Mouse (Mus musculus): ENCODE measurements around the gene Arhgef18.

Arhgef18 gene

DNA sequence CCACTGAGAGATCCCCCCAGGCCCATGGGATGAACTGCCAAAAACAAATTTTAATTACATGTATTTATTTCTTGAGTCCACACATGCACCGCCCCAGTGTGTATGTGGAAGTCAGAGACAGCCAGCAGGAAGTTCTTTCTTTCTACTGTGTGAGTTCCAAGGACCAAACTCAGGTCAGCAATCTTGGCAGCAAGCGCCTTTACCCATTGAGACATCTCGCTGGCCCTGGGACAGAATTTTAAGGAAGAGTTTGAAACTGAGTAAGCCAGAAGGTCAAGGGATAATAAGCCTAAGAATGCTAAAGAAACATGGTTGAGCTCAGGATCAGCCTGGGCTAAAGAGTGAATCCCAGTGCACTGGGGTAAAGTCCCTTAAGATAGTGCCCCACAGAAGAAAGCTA, 4.8 kb downstream of the Arhgef18 start:
- no peak for DNase-seq

DNA sequence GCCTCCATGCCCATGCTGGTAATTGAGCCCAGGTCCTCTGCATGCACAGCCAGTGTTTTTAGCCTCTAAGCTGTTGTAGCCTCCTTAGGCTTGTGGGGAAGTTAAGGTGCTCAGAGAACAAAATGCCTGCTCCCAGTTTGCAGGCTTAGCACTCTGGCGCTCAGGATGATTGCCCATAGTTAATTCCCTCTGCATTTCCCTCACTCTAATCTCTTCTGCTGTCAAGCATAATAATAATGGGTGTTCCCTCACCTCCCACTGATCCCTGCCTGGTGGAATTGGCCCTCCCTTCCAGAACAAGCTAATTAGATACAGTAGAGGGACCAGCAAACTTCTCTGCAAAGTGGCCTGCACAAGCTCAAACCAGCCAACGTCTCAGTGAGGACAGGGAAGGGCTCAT, 7.7 kb downstream of the Arhgef18 start:
- DNase-seq = no peak

- no peak for DNase-seq
These were observed 14.6 kb downstream of the Arhgef18 start for GRCm38 (mm10) chr8:3407417-3407816.

- no peak for DNase-seq
These were observed 18.3 kb downstream of the Arhgef18 start for GRCm38 (mm10) chr8:3411085-3411484.

DNA sequence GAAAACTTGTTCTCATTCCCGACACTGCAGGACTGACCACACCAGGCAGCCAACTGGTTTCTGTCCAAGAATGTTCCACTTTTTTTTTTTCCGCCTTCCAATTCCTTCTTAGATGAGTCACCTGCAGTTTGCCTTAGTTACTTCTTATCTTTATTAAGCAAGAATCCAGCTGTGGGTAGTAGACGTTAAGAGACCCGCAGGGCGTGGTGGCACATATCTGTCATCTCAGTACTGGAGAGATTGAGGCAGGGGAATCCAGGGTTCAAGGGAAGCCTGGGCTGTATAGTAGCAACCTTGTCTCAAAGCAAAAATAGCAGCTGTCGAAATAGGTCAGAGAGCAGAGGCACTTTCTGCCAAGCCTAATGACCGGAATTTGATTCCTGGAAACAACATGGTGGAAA, 19.1 kb downstream of the Arhgef18 start:
- no peak for DNase-seq

DNA sequence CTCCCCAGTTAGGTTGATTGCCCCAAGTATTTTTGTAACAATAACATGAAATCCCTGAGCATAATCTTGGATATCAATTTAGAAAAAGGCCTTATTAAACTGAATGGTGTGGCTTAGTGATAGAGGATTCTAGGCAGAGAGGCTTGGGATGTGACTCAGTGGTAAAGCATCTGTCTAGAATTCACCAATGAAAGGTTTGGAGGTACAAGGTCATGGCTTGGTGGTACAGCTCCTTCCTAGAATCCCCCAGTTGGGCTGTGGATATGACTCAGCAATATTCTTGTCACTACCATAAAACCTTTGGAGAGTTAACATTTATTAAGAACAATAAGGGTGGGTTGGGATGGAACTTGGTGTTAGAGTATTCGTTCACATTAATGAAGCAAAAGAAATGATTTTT, 20.0 kb downstream of the Arhgef18 start:
- DNase-seq = no peak

GRCm38 (mm10) chr8:3414639-3415190, 21.9 kb downstream of the Arhgef18 start:
- no peak for DNase-seq

- no peak for DNase-seq
These were observed 22.5 kb downstream of the Arhgef18 start for GRCm38 (mm10) chr8:3415259-3415658.

DNA sequence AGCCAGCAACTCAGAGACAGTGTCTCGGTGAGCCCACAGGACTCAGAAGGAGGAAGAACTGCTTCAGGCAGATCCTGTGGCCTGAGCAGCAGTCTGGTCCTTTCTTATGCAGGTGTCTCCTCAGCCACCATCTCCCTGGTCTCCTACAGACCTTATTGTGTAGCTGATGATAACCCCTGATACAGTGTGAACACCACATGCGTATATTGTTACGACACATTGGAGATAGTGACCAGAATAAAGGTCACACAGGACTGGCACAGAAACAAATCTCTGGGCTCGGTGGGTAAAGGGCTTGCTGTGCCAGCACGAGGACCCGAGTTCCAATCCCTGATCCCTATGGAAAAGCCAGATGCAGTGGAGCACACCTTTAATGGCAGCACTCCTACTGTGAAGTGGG, 22.9 kb downstream of the Arhgef18 start:
- DNase-seq = no peak

GRCm38 (mm10) chr8:3416846-3417245, 24.0 kb downstream of the Arhgef18 start:
- DNase-seq = no peak

- no peak for DNase-seq
These were observed 24.6 kb downstream of the Arhgef18 start for GRCm38 (mm10) chr8:3417455-3417854.

- DNase-seq = no peak
These were observed 25.3 kb downstream of the Arhgef18 start for GRCm38 (mm10) chr8:3418101-3418500.

- DNase-seq = no peak
These were observed 27.4 kb downstream of the Arhgef18 start for GRCm38 (mm10) chr8:3420105-3420706.

GRCm38 (mm10) chr8:3421507-3421906, 28.7 kb downstream of the Arhgef18 start:
- no peak for DNase-seq

DNA sequence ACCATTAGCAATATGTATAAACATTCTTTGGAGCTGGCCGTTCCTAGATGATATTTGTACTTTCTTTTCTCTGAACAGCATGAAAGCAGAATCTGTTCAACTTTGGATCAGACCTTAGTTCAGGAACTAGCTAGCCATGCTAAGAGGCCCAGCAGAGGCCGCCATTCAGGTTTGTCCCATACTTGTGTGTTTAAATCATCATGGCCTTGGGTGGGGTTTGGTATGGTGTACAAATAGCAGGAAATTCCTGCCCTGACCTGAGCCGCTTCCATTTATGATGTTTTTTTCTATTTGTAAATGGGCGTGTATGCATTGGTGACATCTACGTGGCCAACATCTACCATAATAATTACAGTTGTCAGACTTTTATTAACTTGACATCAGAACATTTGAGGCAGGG, 32.4 kb downstream of the Arhgef18 start:
- DNase-seq = no peak

DNA sequence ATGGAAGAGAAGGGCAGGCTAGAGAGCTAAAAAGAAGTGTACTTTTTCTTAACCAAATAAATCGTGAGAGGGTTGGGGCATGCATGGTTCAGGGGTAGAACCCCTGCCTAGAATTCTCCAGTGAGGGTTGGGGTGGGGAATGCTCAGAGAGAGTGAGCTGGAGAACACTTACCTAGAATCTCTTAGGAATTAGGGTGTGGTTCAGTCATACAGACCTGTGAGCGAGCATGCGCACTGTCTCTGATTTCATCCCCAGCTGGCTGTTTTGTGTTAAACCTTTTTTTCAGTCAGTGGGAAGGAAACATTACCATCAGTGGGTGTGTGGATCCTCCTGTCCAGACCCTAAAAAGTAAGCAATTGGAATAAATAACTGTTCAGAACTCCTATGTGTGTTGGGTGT, 33.4 kb downstream of the Arhgef18 start:
- no peak for DNase-seq

- no peak for DNase-seq
These were observed 35.6 kb downstream of the Arhgef18 start for GRCm38 (mm10) chr8:3428426-3428825.

DNA sequence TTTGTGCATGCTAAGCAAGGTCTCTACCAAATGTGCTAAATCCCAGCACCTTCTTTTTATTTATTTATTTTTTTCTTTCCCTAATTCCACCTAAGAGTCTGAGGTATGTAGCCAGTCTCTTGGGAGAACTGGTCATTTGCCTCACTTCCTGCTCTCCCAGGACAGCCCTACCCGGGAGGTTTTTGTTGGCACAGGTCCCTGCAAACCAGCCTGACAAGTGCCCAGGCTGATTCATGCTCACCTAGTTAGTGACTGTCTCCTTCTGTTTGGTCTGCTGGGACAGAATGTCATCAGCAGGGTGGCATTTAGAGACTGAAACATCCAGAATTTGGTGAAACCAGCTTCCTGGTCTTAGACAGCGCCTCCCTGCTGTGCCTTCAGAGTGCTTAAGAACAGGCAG, 37.2 kb downstream of the Arhgef18 start:
- DNase-seq = no peak

DNA sequence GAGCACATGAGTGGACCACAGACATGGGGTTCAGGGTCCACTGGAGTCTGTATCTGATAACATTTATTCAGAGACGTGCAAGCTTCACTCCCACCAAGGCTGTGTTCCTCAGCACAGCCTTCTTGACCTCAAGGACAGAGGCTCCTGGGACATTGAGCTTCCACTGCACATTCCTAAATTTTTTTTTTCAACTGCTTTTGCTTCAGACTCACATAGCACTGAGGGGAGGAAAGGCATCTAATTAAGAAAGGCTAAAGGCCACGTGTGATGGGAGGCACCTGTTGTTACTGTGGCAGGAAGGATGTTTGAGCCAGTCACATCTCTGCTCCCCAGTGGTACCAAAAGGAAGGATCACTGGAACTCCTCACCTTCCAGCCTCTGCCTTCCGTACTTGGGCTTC, 38.3 kb downstream of the Arhgef18 start:
- no peak for DNase-seq

DNA sequence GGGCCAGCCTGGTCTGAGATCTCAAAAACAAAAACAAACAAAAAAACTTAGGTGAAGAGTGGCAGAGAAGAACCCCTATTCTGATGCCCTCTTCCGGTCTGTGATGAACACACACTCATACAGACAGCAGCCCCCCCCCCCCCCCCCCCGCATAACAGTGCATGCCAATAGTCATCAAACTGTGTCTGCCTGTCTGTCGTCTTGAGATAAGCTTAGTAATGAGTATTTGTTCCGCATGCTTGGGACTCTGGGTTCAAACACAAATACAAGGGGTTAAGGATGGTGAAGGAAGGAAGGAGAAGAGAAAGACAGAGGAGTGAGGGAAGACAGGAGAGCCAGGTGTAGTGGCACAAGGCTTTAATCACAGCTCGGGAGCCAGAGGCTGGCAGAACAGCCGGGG, 43.7 kb downstream of the Arhgef18 start:
- DNase-seq = no peak

DNA sequence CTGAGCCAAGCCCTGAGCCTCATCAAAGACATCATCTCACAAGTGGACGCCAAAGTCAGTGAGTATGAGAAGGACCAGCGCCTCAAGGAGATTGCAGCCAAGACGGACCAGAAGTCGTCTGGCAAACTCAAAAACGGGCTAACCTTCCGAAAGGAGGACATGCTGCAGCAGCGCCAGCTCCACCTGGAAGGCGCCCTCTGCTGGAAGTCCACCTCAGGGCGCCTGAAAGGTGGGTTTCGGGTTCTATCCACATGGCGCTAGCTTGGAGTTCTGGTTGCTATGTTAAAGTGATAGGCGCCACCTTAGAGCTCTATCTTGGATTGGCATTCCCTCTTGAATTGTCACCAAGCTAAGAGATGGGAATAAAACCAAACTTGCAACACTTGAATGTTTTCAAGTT, 46.7 kb downstream of the Arhgef18 start:
- no peak for DNase-seq

DNA sequence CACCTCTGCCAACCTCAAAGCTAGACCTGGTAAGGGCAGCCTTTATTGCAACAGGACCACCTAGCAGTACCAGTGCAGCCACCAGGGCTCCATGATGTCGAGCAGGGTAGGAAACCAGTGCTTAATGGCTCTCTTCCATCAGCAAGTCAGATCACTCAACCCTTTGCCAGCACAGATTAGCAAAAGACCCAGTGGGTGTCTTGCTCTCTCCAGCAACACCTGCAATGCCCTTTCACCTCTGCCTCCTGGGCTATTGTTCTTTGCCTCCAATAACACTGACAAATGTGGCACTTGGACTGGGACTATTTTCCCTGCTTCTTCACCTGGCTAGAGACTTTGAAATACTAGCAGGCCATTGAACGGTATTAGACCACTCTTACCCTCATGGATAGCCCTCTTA, 56.4 kb downstream of the Arhgef18 start:
- DNase-seq = no peak

- peak; percentile 39 for DNase-seq
These were observed 57.9 kb downstream of the Arhgef18 start for GRCm38 (mm10) chr8:3450670-3451069.

GRCm38 (mm10) chr8:3451992-3452391, 59.2 kb downstream of the Arhgef18 start:
- DNase-seq = no peak

DNA sequence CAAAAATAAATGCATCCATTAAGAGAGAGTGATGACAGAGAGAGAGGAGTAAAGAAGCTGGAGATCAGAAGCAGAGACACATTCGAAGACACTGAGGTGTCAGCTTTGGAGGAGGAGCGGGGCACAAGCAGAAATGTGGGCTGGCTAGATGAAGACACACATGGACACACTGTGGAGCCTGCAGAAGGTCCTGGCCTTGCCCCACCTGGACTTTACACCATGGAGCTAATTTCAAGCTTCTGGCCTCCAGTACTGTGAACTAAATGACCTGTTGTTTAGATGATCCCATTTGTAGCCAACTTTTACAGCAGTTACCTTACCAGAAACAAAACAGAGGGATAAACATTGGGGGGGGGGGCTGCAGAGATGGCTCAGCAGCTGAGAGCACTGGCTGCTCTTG, 70.4 kb downstream of the Arhgef18 start:
- DNase-seq = no peak
